8 mouse cellular contexts compared by ENCODE assay signal in the genomic region with DNA sequence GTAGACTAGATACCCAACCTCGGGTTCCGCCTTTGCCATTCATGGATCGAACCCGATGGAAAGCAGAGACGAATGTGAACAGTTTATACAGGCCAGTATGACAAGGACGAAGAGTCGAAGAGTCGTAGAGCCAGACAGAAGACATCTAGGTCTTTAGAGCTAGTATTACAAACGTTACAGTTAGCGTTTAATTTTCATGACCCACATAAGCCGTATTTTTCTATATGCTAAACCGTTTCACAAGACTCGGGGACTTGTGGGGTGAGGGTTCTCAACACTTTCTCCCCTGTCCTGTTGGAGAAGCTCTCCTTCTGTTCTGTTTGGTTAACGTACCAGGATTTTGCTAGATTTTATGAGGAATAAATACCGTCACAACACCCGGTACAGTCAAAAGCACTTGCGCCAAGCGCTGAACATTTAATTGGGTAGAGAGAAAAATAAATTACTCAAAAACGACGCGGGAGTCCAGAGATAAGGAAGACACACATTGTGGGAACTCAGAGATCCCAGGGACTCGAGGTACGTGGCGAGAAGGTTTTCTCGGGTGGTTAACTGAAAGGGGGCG. TPM values are rescaled to one million over a fixed set of nuclear protein-coding genes. Genes with fewer than 3 reads are reported as not detected.
DNase-seq lines count a peak whose midpoint lies in the region; ATAC-seq and TF ChIP-seq lines count a peak whose summit lies in the region.

No protein-coding gene starts in this region.

- no peaks in the 10 kb centered on the region for H3K36me3 ChIP-seq in embryonic facial prominence, embryonic 14.5 days (ENCODE audit: control insufficient read depth, insufficient read depth, low read length)
- H3K36me3 ChIP-seq in hindbrain, postnatal 0 days (ENCODE audit: insufficient read depth, low read length) = no peaks in the 10 kb centered on the region
- H3K36me3 ChIP-seq in neural tube, embryonic 12.5 days = no peaks in the 10 kb centered on the region

- no peak for ATAC-seq in embryonic facial prominence, embryonic 14.5 days (ENCODE audit: low read depth)
- no peak for ATAC-seq in hindbrain, postnatal 0 days
- no peak for ATAC-seq in neural tube, embryonic 12.5 days (ENCODE audit: low FRiP score, low read depth)

- peak overlapping the region; percentile 58 for H3K4me3 ChIP-seq in lung, adult 2 months (replicated peaks; ENCODE audit: extremely low read depth, low read depth, low read length)
- H3K4me3 ChIP-seq in embryonic facial prominence, embryonic 14.5 days (ENCODE audit: low read depth, low read length) = peak overlapping the region; percentile 55
- peak overlapping the region; percentile 52 for H3K4me3 ChIP-seq in hindbrain, postnatal 0 days (ENCODE audit: low read length)
- H3K4me3 ChIP-seq in neural tube, embryonic 12.5 days = peak overlapping the region; percentile 43

- WGBS in lung, adult 2 months = 13% methylated on average over 26 of the region's 26 CpGs
- WGBS in embryonic facial prominence, embryonic 14.5 days = 6% methylated on average over 26 of the region's 26 CpGs
- 3% methylated on average over 26 of the region's 26 CpGs for WGBS in hindbrain, postnatal 0 days
- 6% methylated on average over 26 of the region's 26 CpGs for WGBS in neural tube, embryonic 12.5 days

- H3K9me3 ChIP-seq in embryonic facial prominence, embryonic 14.5 days (ENCODE audit: control insufficient read depth, low read length) = no peaks in the 10 kb centered on the region
- no peaks in the 10 kb centered on the region for H3K9me3 ChIP-seq in hindbrain, postnatal 0 days (ENCODE audit: low read length)
- H3K9me3 ChIP-seq in neural tube, embryonic 12.5 days = no peaks in the 10 kb centered on the region

- no peak; the same call in 1 of the 2 replicates for TF ChIP-seq POLR2A in lung, adult 2 months (IDR thresholded peaks at IDR 0.05; ENCODE audit: borderline replicate concordance, extremely low read depth, low read depth, low read length)

- peak overlapping the region; percentile 65; the same call in 1 of the 2 replicates for H3K27ac ChIP-seq in embryonic facial prominence, embryonic 14.5 days (replicated peaks; ENCODE audit: low read depth, low read length)
- H3K27ac ChIP-seq in hindbrain, postnatal 0 days = peak overlapping the region; percentile 75
- 0 out of 2 replicates have a peak overlapping the region, but pooled peaks have one; percentile 43 for H3K27ac ChIP-seq in neural tube, embryonic 12.5 days

- H3K4me1 ChIP-seq in lung, adult 2 months (ENCODE audit: control insufficient read depth, insufficient read depth, low read length) = no peaks in the 10 kb centered on the region
- H3K4me1 ChIP-seq in embryonic facial prominence, embryonic 14.5 days (ENCODE audit: control insufficient read depth, insufficient read depth, low read length) = no peaks in the 10 kb centered on the region
- no peaks in the 10 kb centered on the region for H3K4me1 ChIP-seq in hindbrain, postnatal 0 days (ENCODE audit: insufficient read depth, low read length)
- peaks cover 8% of the 10 kb centered on the region; the same call in 1 of the 2 replicates for H3K4me1 ChIP-seq in neural tube, embryonic 12.5 days

- peak overlapping the region; percentile 62 for H3K4me2 ChIP-seq in embryonic facial prominence, embryonic 14.5 days (ENCODE audit: low read depth, low read length)
- peak overlapping the region; percentile 64 for H3K4me2 ChIP-seq in hindbrain, postnatal 0 days (ENCODE audit: low read depth, low read length)
- peak overlapping the region; percentile 76 for H3K4me2 ChIP-seq in neural tube, embryonic 12.5 days (replicated peaks)

- peaks cover 12% of the 10 kb centered on the region for H3K27me3 ChIP-seq in embryonic facial prominence, embryonic 14.5 days (replicated peaks; ENCODE audit: control insufficient read depth, insufficient read depth, low read length)
- H3K27me3 ChIP-seq in hindbrain, postnatal 0 days (ENCODE audit: insufficient read depth, low read length) = no peaks in the 10 kb centered on the region
- H3K27me3 ChIP-seq in neural tube, embryonic 12.5 days (replicated peaks) = 0 out of 2 replicates have a peak, but pooled peaks cover 3% of the 10 kb centered on the region

- peak overlapping the region; percentile 41; the same call in 1 of the 2 replicates for H3K9ac ChIP-seq in embryonic facial prominence, embryonic 14.5 days (ENCODE audit: low read depth, low read length)
- peak overlapping the region; percentile 55 for H3K9ac ChIP-seq in hindbrain, postnatal 0 days (replicated peaks; ENCODE audit: low read length)
- H3K9ac ChIP-seq in neural tube, embryonic 12.5 days = peak overlapping the region; percentile 45

- TF ChIP-seq CTCF in lung, adult 2 months (IDR thresholded peaks at IDR 0.05; ENCODE audit: insufficient read depth, low read length) = no peak
- no peak for TF ChIP-seq CTCF in hindbrain, postnatal 0 days (IDR thresholded peaks at IDR 0.05; ENCODE audit: low read depth)

- DNase-seq in lung, adult 2 months = no peak
- DNase-seq in lung, postnatal 10 days = no peak
- DNase-seq in embryonic facial prominence, embryonic 14.5 days (ENCODE audit: low spot score) = no peak
- no peak for DNase-seq in hindbrain, postnatal 0 days (ENCODE audit: low spot score)
- DNase-seq in ovary, adult 18-20 months (ENCODE audit: low spot score) = no peak
- no peak for DNase-seq in frontal cortex, postnatal 10 days (ENCODE audit: low spot score in 2 of 2)
- no peak for DNase-seq in adrenal gland, postnatal 36 days

RNA-seq across cellular contexts. Expression of a gene that starts 13.7 kb away (rescaled TPM):
- 4.9 and 5.0 TPM in 2 replicates for polyA plus RNA-seq in lung, adult 2 months (2012; rRNA removed)
- polyA plus RNA-seq in embryonic facial prominence, embryonic 14.5 days (2014; fragmentation: Nextera tagmentation; extraction: Ambion mirVana) = 2.0 and 2.5 TPM in 2 replicates
- total RNA-seq in hindbrain, postnatal 0 days (2014; rRNA removed) = 107 and 116 TPM in 2 replicates
- polyA plus RNA-seq in hindbrain, postnatal 0 days (2015; fragmentation: Nextera tagmentation; extraction: Ambion mirVana) = 90.4 and 98.0 TPM in 2 replicates
- polyA plus RNA-seq in neural tube, embryonic 12.5 days (2016; fragmentation: Nextera tagmentation; extraction: Ambion mirVana) = 22.5 and 24.0 TPM in 2 replicates
- under 1 TPM; 0.50 to 0.92 TPM for total RNA-seq in adrenal gland, postnatal 36 days (2021)

RNA-seq across cellular contexts. Expression of a gene that starts 14.7 kb away (rescaled TPM):
- not detected in 2 replicates for polyA plus RNA-seq in lung, adult 2 months (2012; rRNA removed)
- not detected in 2 replicates for polyA plus RNA-seq in embryonic facial prominence, embryonic 14.5 days (2014; fragmentation: Nextera tagmentation; extraction: Ambion mirVana)
- not detected in 2 replicates for total RNA-seq in hindbrain, postnatal 0 days (2014; rRNA removed)
- polyA plus RNA-seq in hindbrain, postnatal 0 days (2015; fragmentation: Nextera tagmentation; extraction: Ambion mirVana) = not detected in 2 replicates
- not detected in 2 replicates for polyA plus RNA-seq in neural tube, embryonic 12.5 days (2016; fragmentation: Nextera tagmentation; extraction: Ambion mirVana)
- total RNA-seq in adrenal gland, postnatal 36 days (2021) = not detected

RNA-seq across cellular contexts. Expression of a gene that starts 15.2 kb away (rescaled TPM):
- polyA plus RNA-seq in lung, adult 2 months (2012; rRNA removed) = 32.0 and 40.0 TPM in 2 replicates
- 58.4 and 62.5 TPM in 2 replicates for polyA plus RNA-seq in embryonic facial prominence, embryonic 14.5 days (2014; fragmentation: Nextera tagmentation; extraction: Ambion mirVana)
- total RNA-seq in hindbrain, postnatal 0 days (2014; rRNA removed) = 53.3 and 71.5 TPM in 2 replicates
- 52.3 and 55.9 TPM in 2 replicates for polyA plus RNA-seq in hindbrain, postnatal 0 days (2015; fragmentation: Nextera tagmentation; extraction: Ambion mirVana)
- 51.4 and 52.1 TPM in 2 replicates for polyA plus RNA-seq in neural tube, embryonic 12.5 days (2016; fragmentation: Nextera tagmentation; extraction: Ambion mirVana)
- 10 to 100 TPM; 37.3 to 43.0 TPM for total RNA-seq in adrenal gland, postnatal 36 days (2021)

RNA-seq across cellular contexts. Expression of a gene that starts 40.1 kb away (rescaled TPM):
- not detected in 2 replicates for polyA plus RNA-seq in lung, adult 2 months (2012; rRNA removed)
- polyA plus RNA-seq in embryonic facial prominence, embryonic 14.5 days (2014; fragmentation: Nextera tagmentation; extraction: Ambion mirVana) = not detected in 2 replicates
- total RNA-seq in hindbrain, postnatal 0 days (2014; rRNA removed) = not detected in 2 replicates
- 0.08 and 0.28 TPM in 2 replicates for polyA plus RNA-seq in hindbrain, postnatal 0 days (2015; fragmentation: Nextera tagmentation; extraction: Ambion mirVana)
- polyA plus RNA-seq in neural tube, embryonic 12.5 days (2016; fragmentation: Nextera tagmentation; extraction: Ambion mirVana) = not detected in 2 replicates
- total RNA-seq in adrenal gland, postnatal 36 days (2021) = not detected

RNA-seq across cellular contexts. Expression of a gene that starts 40.2 kb away (rescaled TPM):
- not detected in 2 replicates for polyA plus RNA-seq in lung, adult 2 months (2012; rRNA removed)
- polyA plus RNA-seq in embryonic facial prominence, embryonic 14.5 days (2014; fragmentation: Nextera tagmentation; extraction: Ambion mirVana) = not detected in 2 replicates
- total RNA-seq in hindbrain, postnatal 0 days (2014; rRNA removed) = 2.0 and 5.4 TPM in 2 replicates
- polyA plus RNA-seq in hindbrain, postnatal 0 days (2015; fragmentation: Nextera tagmentation; extraction: Ambion mirVana) = 2.0 and 2.3 TPM in 2 replicates
- 0.15 TPM in 1 of 2 replicates, not detected in the other for polyA plus RNA-seq in neural tube, embryonic 12.5 days (2016; fragmentation: Nextera tagmentation; extraction: Ambion mirVana)
- not detected for total RNA-seq in adrenal gland, postnatal 36 days (2021)
